Mouse (Mus musculus): ENCODE measurements around the gene Rab11fip3. TPM values are rescaled to one million over a fixed set of nuclear protein-coding genes. Genes with fewer than 3 reads are reported as not detected.

Rab11fip3 gene
- polyA plus RNA-seq, 1 experiment from 2014 or later = 6.5 TPM

GRCm38 (mm10) chr17:26024674-26025073 lies 44.7 kb downstream of the Rab11fip3 start:
- Histone ChIP-seq H3K4me3 (ENCODE audit: low read length) (no peak overlapping the region), H3K9ac (ENCODE audit: low read length) (no peak overlapping the region), H3K27ac (ENCODE audit: low read length) (no peak overlapping the region), H3K4me1 (replicated peaks; ENCODE audit: control insufficient read depth, insufficient read depth, low read length) (no peaks in the 10 kb centered on the region), H3K4me2 (ENCODE audit: low read depth, low read length) (no peak overlapping the region), H3K36me3 (ENCODE audit: control insufficient read depth, insufficient read depth, low read length) (peaks cover 2% of the 10 kb centered on the region; the same call in 1 of the 2 replicates), H3K9me3 (ENCODE audit: control insufficient read depth, low read length) (no peaks in the 10 kb centered on the region), H3K27me3 (ENCODE audit: control insufficient read depth, insufficient read depth, low read depth, low read length) (no peaks in the 10 kb centered on the region)
- 93% methylated on average over 9 of the region's 9 CpGs for WGBS
- ATAC-seq (ENCODE audit: low read depth) = no peak

GRCm38 (mm10) chr17:26023966-26024365 lies 45.4 kb downstream of the Rab11fip3 start:
- H3K4me3 ChIP-seq (ENCODE audit: low read length) = no peak overlapping the region
- no peak for ATAC-seq (ENCODE audit: low read depth)
- 91% methylated on average over 8 of the region's 8 CpGs for WGBS
- H3K36me3 ChIP-seq (ENCODE audit: control insufficient read depth, insufficient read depth, low read length) = peaks cover 2% of the 10 kb centered on the region; the same call in 1 of the 2 replicates
- no peak overlapping the region for H3K4me2 ChIP-seq (ENCODE audit: low read depth, low read length)
- no peak overlapping the region for H3K27ac ChIP-seq (ENCODE audit: low read length)
- no peak overlapping the region for H3K9ac ChIP-seq (ENCODE audit: low read length)
- H3K9me3 ChIP-seq (ENCODE audit: control insufficient read depth, low read length) = no peaks in the 10 kb centered on the region
- no peaks in the 10 kb centered on the region for H3K27me3 ChIP-seq (ENCODE audit: control insufficient read depth, insufficient read depth, low read depth, low read length)
- no peaks in the 10 kb centered on the region for H3K4me1 ChIP-seq (replicated peaks; ENCODE audit: control insufficient read depth, insufficient read depth, low read length)

- 72% methylated on average over 5 of the region's 5 CpGs for WGBS
- Histone ChIP-seq H3K4me1 (replicated peaks; ENCODE audit: control insufficient read depth, insufficient read depth, low read length) (no peaks in the 10 kb centered on the region), H3K9ac (ENCODE audit: low read length) (no peak overlapping the region), H3K27me3 (ENCODE audit: control insufficient read depth, insufficient read depth, low read depth, low read length) (no peaks in the 10 kb centered on the region), H3K27ac (ENCODE audit: low read length) (no peak overlapping the region), H3K4me3 (ENCODE audit: low read length) (no peak overlapping the region), H3K4me2 (ENCODE audit: low read depth, low read length) (no peak overlapping the region), H3K36me3 (ENCODE audit: control insufficient read depth, insufficient read depth, low read length) (peaks cover 2% of the 10 kb centered on the region; the same call in 1 of the 2 replicates), H3K9me3 (ENCODE audit: control insufficient read depth, low read length) (no peaks in the 10 kb centered on the region)
- no peak for ATAC-seq (ENCODE audit: low read depth)
These were observed 46.2 kb downstream of the Rab11fip3 start for GRCm38 (mm10) chr17:26023181-26023580.

- no peak overlapping the region for H3K9ac ChIP-seq (ENCODE audit: low read length)
- no peak overlapping the region for H3K4me3 ChIP-seq (ENCODE audit: low read length)
- ATAC-seq (ENCODE audit: low read depth) = no peak
- 68% methylated on average over 9 of the region's 9 CpGs for WGBS
- H3K4me1 ChIP-seq (replicated peaks; ENCODE audit: control insufficient read depth, insufficient read depth, low read length) = no peaks in the 10 kb centered on the region
- no peak overlapping the region for H3K27ac ChIP-seq (ENCODE audit: low read length)
- H3K9me3 ChIP-seq (ENCODE audit: control insufficient read depth, low read length) = no peaks in the 10 kb centered on the region
- peaks cover 2% of the 10 kb centered on the region; the same call in 1 of the 2 replicates for H3K36me3 ChIP-seq (ENCODE audit: control insufficient read depth, insufficient read depth, low read length)
- no peaks in the 10 kb centered on the region for H3K27me3 ChIP-seq (ENCODE audit: control insufficient read depth, insufficient read depth, low read depth, low read length)
- H3K4me2 ChIP-seq (ENCODE audit: low read depth, low read length) = no peak overlapping the region
These were observed 47.5 kb downstream of the Rab11fip3 start for GRCm38 (mm10) chr17:26021728-26022341.

- peaks cover 2% of the 10 kb centered on the region for H3K36me3 ChIP-seq (ENCODE audit: control insufficient read depth, insufficient read depth, low read length)
- 79% methylated on average over 7 of the region's 7 CpGs for WGBS
- no peaks in the 10 kb centered on the region for H3K27me3 ChIP-seq (ENCODE audit: control insufficient read depth, insufficient read depth, low read depth, low read length)
- H3K4me3 ChIP-seq (ENCODE audit: low read length) = no peak overlapping the region
- no peaks in the 10 kb centered on the region for H3K4me1 ChIP-seq (replicated peaks; ENCODE audit: control insufficient read depth, insufficient read depth, low read length)
- H3K4me2 ChIP-seq (ENCODE audit: low read depth, low read length) = no peak overlapping the region
- H3K27ac ChIP-seq (ENCODE audit: low read length) = no peak overlapping the region
- H3K9ac ChIP-seq (ENCODE audit: low read length) = no peak overlapping the region
- H3K9me3 ChIP-seq (ENCODE audit: control insufficient read depth, low read length) = no peaks in the 10 kb centered on the region
- no peak for ATAC-seq (ENCODE audit: low read depth)
These were observed 48.5 kb downstream of the Rab11fip3 start for GRCm38 (mm10) chr17:26020848-26021347.

GRCm38 (mm10) chr17:26018388-26018787 lies 51.0 kb downstream of the Rab11fip3 start:
- H3K36me3 ChIP-seq (ENCODE audit: control insufficient read depth, insufficient read depth, low read length) = peaks cover 12% of the 10 kb centered on the region
- H3K27ac ChIP-seq (ENCODE audit: low read length) = no peak overlapping the region
- ATAC-seq (ENCODE audit: low read depth) = no peak
- no peaks in the 10 kb centered on the region for H3K27me3 ChIP-seq (ENCODE audit: control insufficient read depth, insufficient read depth, low read depth, low read length)
- no peaks in the 10 kb centered on the region for H3K4me1 ChIP-seq (replicated peaks; ENCODE audit: control insufficient read depth, insufficient read depth, low read length)
- no peak overlapping the region for H3K9ac ChIP-seq (ENCODE audit: low read length)
- H3K4me3 ChIP-seq (ENCODE audit: low read length) = no peak overlapping the region
- no peaks in the 10 kb centered on the region for H3K9me3 ChIP-seq (ENCODE audit: control insufficient read depth, low read length)
- H3K4me2 ChIP-seq (ENCODE audit: low read depth, low read length) = no peak overlapping the region
- 61% methylated on average over 3 of the region's 3 CpGs for WGBS

- no peak overlapping the region for H3K4me3 ChIP-seq (ENCODE audit: low read length)
- no peaks in the 10 kb centered on the region for H3K27me3 ChIP-seq (ENCODE audit: control insufficient read depth, insufficient read depth, low read depth, low read length)
- H3K9me3 ChIP-seq (ENCODE audit: control insufficient read depth, low read length) = no peaks in the 10 kb centered on the region
- WGBS = 70% methylated on average over 5 of the region's 5 CpGs
- no peak overlapping the region for H3K27ac ChIP-seq (ENCODE audit: low read length)
- peaks cover 13% of the 10 kb centered on the region for H3K36me3 ChIP-seq (ENCODE audit: control insufficient read depth, insufficient read depth, low read length)
- no peak for ATAC-seq (ENCODE audit: low read depth)
- no peaks in the 10 kb centered on the region for H3K4me1 ChIP-seq (replicated peaks; ENCODE audit: control insufficient read depth, insufficient read depth, low read length)
- H3K9ac ChIP-seq (ENCODE audit: low read length) = no peak overlapping the region
- H3K4me2 ChIP-seq (ENCODE audit: low read depth, low read length) = no peak overlapping the region
These were observed 51.4 kb downstream of the Rab11fip3 start for GRCm38 (mm10) chr17:26017949-26018348.

- Histone ChIP-seq H3K4me1 (replicated peaks; ENCODE audit: control insufficient read depth, insufficient read depth, low read length) (no peaks in the 10 kb centered on the region; the same call in 1 of the 2 replicates), H3K27me3 (ENCODE audit: control insufficient read depth, insufficient read depth, low read depth, low read length) (no peaks in the 10 kb centered on the region), H3K9me3 (ENCODE audit: control insufficient read depth, low read length) (no peaks in the 10 kb centered on the region), H3K36me3 (ENCODE audit: control insufficient read depth, insufficient read depth, low read length) (peaks cover 16% of the 10 kb centered on the region), H3K4me2 (ENCODE audit: low read depth, low read length) (no peak overlapping the region), H3K9ac (ENCODE audit: low read length) (no peak overlapping the region), H3K4me3 (ENCODE audit: low read length) (no peak overlapping the region), H3K27ac (ENCODE audit: low read length) (no peak overlapping the region)
- WGBS = 77% methylated on average over 3 of the region's 3 CpGs
- ATAC-seq (ENCODE audit: low read depth) = no peak
These were observed 52.3 kb downstream of the Rab11fip3 start for GRCm38 (mm10) chr17:26017021-26017420.

- no peak for ATAC-seq (ENCODE audit: low read depth)
These were observed 55.6 kb downstream of the Rab11fip3 start for GRCm38 (mm10) chr17:26013711-26014110.

More at GRCm38 (mm10) chr17:26013711-26014110, 55.6 kb downstream of the Rab11fip3 start:
- Histone ChIP-seq H3K9ac (ENCODE audit: low read length) (no peak overlapping the region), H3K4me2 (ENCODE audit: low read depth, low read length) (no peak overlapping the region), H3K4me1 (replicated peaks; ENCODE audit: control insufficient read depth, insufficient read depth, low read length) (no peaks in the 10 kb centered on the region; the same call in 1 of the 2 replicates), H3K27me3 (ENCODE audit: control insufficient read depth, insufficient read depth, low read depth, low read length) (no peaks in the 10 kb centered on the region), H3K9me3 (ENCODE audit: control insufficient read depth, low read length) (no peaks in the 10 kb centered on the region), H3K27ac (ENCODE audit: low read length) (no peak overlapping the region), H3K4me3 (ENCODE audit: low read length) (no peak overlapping the region), H3K36me3 (ENCODE audit: control insufficient read depth, insufficient read depth, low read length) (peaks cover 16% of the 10 kb centered on the region)
- 86% methylated on average over 10 of the region's 10 CpGs for WGBS
